Mouse (Mus musculus) brain, embryonic 14.5 days (tissue): Measurements from ENCODE around the gene Gm17018. TPM values are rescaled to one million over a fixed set of nuclear protein-coding genes. Genes with fewer than 3 reads are reported as not detected.

Experiments used
- DNase-seq: peaks from one replicate; pipeline ENCODE4 v3.0.0-alpha.2; 2011; ENCODE audit warnings: low read depth
- CTCF ChIP-seq: fragments of 200-500 bp; IDR thresholded peaks from 2 replicates; pipeline ENCODE4 v1.5.1; 2012; ENCODE audit warnings: inconsistent platforms, mild to moderate bottlenecking, moderate library complexity, borderline replicate concordance; ENCODE audit not compliant: insufficient read depth, insufficient read length; ENCODE audit errors: extremely low read depth
- POLR2A ChIP-seq: fragments of 200-500 bp; IDR thresholded peaks from 2 replicates; pipeline ENCODE4 v1.6.1; 2012; ENCODE audit warnings: mild to moderate bottlenecking, inconsistent platforms, borderline replicate concordance; ENCODE audit not compliant: poor library complexity, insufficient read depth, insufficient read length, severe bottlenecking; ENCODE audit errors: extremely low read depth
- polyA plus RNA-seq: library from polyadenylated mRNA; depleted of rRNA; stranded (reverse); fragments of >200 nt; gene quantifications from 2 replicates; pipeline ENCODE4 v1.2.3, GENCODE M21; 2012

Gm17018 gene
- polyA plus RNA-seq, 1 experiment, result 24.1 TPM

GRCm38 (mm10) chr19:45579416-45579815, 19.0 kb downstream of the Gm17018 start:
- no peak for TF ChIP-seq POLR2A
- TF ChIP-seq CTCF, result no peak

GRCm38 (mm10) chr19:45580235-45580634, 19.8 kb downstream of the Gm17018 start:
- DNase-seq, result no peak
- TF ChIP-seq CTCF (no peak), POLR2A (no peak)

More at GRCm38 (mm10) chr19:45579416-45579815, 19.0 kb downstream of the Gm17018 start:
- no peak for DNase-seq

- DNase-seq, result no peak
- TF ChIP-seq CTCF (peak; percentile 69), POLR2A (no peak)
These were observed 20.8 kb downstream of the Gm17018 start for GRCm38 (mm10) chr19:45581257-45581656.

DNA sequence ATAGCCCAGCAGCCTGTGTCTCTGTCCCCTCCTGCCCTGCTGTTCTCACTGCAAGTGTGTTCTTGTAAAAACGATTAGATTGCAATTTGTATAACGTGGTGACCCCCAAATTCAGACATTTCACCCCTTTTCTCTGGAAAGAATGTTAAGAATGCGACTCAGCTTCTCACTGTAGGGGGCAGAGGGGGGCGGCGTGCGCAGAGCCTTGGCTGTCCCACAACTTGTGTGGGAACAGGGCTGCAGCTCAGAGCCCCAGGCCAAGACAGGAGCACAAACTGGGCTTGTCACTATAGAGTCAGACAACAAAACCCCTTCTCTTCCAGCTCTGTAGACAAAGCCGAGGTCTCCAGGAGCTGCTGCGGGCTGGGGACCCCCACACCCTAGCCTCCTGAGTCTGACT, 21.7 kb downstream of the Gm17018 start:
- DNase-seq, result no peak
- no peak for TF ChIP-seq POLR2A
- no peak for TF ChIP-seq CTCF

- no peak for TF ChIP-seq CTCF
- TF ChIP-seq POLR2A, result no peak
- no peak for DNase-seq
These were observed 22.7 kb downstream of the Gm17018 start for GRCm38 (mm10) chr19:45583136-45583535.

- TF ChIP-seq CTCF (no peak), POLR2A (no peak)
- DNase-seq, result no peak
These were observed 24.6 kb downstream of the Gm17018 start for GRCm38 (mm10) chr19:45584856-45585620.

GRCm38 (mm10) chr19:45586850-45587249, 26.4 kb downstream of the Gm17018 start:
- DNase-seq, result no peak
- no peak for TF ChIP-seq POLR2A
- no peak for TF ChIP-seq CTCF

GRCm38 (mm10) chr19:45587509-45588292, 27.3 kb downstream of the Gm17018 start:
- no peak for TF ChIP-seq CTCF
- no peak for TF ChIP-seq POLR2A
- DNase-seq, result no peak

DNA sequence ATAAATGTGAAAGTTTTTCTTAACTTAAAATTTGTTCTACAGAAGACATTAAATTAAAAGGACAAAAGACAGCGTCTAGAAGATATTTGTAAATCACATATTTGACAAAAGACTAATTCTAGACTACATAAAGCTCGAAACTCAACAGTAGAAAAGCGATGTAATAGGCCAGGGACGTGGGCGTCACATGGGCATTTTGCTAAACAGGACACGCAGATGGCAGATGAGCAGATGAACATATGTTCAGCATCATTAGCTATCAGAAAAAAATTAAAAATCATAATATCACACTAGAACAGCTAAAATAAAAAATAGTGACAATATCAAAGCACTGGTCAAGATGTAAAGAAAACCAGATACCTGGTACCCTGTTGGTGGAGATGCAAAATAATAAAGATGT, 29.3 kb downstream of the Gm17018 start:
- TF ChIP-seq CTCF (no peak), POLR2A (no peak)
- DNase-seq, result no peak

DNA sequence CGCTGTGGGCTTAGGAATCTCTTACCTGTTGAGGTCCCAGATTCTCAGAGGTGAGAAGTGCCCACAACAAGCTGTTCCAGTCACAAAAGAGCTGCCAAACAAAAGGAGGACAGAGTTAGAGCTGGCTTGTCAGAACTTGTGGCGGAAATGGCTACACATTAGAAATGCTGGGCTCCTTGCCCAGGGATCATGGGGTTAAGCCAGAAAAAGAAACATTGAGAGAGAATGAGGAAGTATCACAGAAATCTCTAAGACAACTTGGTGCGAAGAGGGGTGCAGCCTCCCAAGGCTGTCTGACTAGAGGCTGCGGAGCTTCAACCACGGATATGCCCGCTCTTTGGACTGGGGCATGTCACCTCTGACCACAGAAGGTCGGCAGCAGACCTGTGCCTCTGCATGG, 31.3 kb downstream of the Gm17018 start:
- DNase-seq, result no peak
- TF ChIP-seq POLR2A (no peak), CTCF (no peak)

- TF ChIP-seq POLR2A, result no peak
- no peak for TF ChIP-seq CTCF
- DNase-seq, result no peak
These were observed 32.5 kb downstream of the Gm17018 start for GRCm38 (mm10) chr19:45592916-45593315.

DNA sequence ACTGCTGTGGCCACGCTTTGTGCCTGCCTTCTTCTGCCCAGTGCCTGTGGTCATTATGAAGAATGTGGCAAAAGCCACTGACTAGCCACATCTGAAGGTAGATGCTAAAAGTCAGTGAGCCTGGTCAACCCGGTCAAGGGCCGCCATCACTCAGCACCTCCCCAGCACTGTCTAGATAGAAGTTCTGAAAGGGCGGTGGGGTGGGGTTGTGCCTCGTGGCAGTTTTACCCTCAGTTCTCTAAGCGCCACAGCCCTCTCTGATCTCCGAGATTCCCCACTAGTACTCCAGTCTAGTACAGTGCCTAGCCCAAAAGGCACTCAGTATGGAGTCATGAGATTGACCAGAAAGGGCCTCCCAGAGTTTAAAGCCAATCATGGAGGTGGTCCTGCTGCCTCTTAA, 33.7 kb downstream of the Gm17018 start:
- TF ChIP-seq POLR2A (no peak), CTCF (no peak)
- no peak for DNase-seq

- no peak for TF ChIP-seq CTCF
- TF ChIP-seq POLR2A, result no peak
- DNase-seq, result no peak
These were observed 35.1 kb downstream of the Gm17018 start for GRCm38 (mm10) chr19:45595481-45595880.

DNA sequence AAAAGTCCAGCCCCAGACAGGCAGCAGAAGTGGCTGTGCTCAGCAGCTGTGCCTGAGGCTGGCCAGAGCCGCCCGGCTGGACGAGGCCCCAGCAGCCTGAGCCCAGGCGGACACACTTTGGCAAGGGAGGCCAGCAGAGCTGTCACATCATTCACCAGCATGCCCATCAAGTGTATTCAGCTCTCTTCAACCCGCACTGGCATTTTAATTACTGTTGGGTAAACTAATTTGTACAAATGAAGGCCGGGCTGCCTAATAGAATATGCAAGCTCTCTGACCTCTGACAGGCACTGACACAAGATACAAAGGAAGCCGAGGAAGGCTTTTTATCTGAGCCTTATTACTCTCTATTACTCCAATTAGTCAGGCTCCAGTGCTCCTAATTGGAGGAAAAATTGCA, 35.6 kb downstream of the Gm17018 start:
- peak; percentile 93 for DNase-seq
- TF ChIP-seq CTCF (no peak), POLR2A (no peak)

- no peak for TF ChIP-seq CTCF
- no peak for TF ChIP-seq POLR2A
- DNase-seq, result no peak
These were observed 36.0 kb downstream of the Gm17018 start for GRCm38 (mm10) chr19:45596434-45596833.

- DNase-seq, result no peak
- TF ChIP-seq POLR2A (no peak), CTCF (no peak)
These were observed 36.7 kb downstream of the Gm17018 start for GRCm38 (mm10) chr19:45597106-45597505.
